Mouse (Mus musculus) frontal cortex, postnatal 10 days (tissue): ENCODE measurements around the gene Zscan2.

Experiments
- DNase-seq, 2 experiments: peaks; one replicate each; pipeline ENCODE4 v3.0.0; 2022; ENCODE audit warnings: low spot score in 2 of 2, mixed read lengths in 1 of 2

Zscan2 gene

DNA sequence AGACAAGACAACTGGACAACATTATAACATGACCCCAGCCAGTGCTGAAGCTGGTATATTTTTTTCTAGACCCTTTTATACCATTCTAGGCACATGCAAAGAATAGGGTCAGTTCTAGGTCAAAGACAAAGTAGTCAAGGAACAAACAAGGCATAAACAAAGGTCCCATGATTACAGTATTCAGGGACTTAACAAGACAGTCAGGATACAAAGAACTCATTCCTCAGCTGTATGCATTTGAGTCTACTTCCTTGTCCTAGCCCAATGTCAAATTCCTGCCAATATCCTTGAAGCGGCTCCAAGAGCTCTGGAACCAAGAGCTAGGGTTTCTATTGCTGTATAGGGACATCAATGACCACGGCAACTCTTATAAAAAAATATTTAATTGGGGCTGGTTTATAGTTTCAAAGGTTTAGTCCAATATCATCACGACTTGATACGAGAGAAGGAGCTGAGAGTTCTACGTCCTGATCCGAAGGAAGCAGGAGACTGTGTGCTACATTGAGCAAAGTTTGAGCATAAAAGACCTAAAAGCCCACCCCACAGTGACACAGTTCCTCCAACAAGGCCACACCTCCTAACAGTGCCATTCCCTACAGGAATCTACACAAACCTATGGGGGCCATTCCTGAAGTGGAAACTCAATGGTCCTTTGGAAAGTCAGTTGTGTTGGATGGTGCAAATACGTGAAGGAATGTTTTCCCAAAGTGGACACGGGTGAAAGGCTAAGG, 16.6 kb upstream of the Zscan2 start:
- DNase-seq = no peak

GRCm38 (mm10) chr7:80844691-80845090, 16.0 kb upstream of the Zscan2 start:
- no peak for DNase-seq

DNA sequence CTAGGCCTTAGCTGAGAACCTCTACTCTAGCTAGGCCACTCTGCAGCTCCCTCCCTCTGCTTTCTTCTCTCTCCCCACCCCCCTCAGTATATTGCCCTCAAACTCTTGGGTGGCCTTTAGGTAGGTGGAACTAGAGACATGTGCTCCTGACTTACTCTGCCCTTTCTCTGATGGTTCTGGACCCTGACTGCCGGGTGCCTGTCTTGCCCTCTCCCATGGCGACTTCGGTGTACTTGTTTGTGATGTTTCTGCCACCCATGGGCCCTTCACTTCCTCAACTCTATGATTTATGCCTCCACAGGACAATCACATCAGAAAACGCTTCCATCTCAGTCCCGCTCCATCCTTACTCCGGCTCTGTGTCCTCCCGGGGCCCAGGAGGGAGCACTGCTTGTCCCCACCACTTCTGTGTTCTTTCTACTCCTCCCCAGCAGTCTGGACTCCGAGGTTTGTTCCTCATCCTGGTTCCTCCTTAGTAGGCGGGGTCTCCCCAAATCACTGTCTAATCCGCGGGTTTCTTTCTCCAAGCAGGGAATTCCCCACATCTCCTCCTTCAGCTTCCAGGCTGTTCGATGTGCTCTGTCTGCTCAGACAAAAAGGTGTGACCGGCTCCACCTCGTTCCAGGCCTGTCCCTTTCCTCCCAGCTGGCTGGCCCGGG, 15.0 kb upstream of the Zscan2 start:
- no peak for DNase-seq

DNA sequence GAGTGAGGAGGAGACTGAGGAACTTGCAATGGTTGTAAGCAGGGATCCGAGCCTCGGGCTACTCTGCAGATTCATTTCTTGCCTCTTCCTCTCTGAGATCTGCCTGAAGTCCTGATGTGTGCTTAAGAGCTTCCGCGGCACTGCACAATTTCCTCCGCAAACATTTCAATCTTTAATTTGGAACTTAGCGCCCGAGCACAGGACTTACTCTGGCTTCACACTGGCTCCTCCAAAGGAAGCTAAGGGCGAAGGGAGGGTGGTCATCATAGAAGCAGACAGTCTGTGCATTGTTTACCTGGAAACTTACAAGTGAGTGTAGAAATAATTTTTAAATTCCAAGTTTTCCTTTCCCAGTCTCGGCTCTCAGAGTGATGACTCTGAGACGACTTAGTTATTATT, 14.4 kb upstream of the Zscan2 start:
- DNase-seq = no peak

DNA sequence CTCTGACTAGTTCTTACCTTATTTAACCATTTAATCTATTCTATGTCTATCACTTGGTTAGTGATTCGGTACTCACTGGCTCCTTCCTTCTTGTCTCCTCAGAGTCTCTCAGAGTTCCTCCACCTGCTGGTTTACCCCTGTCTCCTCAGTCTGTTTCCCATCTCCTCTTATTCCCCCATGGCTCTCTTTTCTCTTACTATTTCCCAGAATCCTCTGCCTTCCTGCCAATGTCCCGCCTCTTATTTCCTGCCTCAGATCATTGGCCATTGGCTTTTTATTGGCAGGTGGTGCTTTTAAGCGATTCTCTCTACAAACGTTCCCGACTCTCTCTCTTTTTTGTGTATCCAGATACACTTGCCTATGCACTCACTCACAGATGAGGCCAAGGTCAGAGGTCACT, 14.0 kb upstream of the Zscan2 start:
- DNase-seq = no peak

DNA sequence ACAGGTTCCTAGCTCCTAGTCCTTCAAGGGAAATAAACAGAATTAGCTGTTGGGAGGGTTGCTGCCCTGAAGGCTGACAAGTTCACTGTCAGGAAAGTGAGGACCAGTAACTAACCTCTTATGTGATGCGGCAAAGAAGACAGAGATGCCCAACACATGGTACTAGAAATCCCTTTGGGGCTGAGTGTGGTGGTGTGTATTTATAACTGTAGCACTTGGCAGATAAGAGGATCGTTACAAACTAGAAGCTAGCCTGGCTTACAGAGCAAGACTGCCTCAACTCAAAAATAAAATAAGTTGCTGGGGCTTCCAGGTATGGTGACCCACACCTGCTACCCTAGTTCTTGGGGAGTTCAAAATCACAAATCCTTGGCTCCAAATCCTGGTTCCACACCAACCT, 11.5 kb upstream of the Zscan2 start:
- DNase-seq = no peak

DNA sequence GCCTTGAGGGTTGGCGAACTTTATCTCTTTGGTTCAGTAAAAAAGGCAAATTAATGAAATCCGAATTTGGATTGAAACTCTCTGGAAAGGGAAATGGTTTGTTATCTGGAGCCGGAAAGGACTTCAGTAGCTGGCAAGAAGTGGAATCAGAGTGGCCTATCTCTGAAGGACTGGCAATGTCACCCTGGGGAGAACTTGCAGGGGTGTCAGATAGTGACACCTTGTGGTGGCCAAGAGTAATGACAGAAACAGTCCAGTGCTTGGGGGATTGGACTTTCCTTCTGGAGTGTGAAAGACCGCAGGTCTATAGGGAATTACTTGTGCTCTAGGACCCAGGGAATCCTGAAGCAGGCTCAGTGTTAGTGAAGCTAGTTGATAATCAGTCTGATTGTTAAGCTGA, 11.0 kb upstream of the Zscan2 start:
- DNase-seq = no peak

- DNase-seq = no peak
These were observed 10.2 kb upstream of the Zscan2 start for GRCm38 (mm10) chr7:80850520-80850919.

GRCm38 (mm10) chr7:80853218-80853617, 7.5 kb upstream of the Zscan2 start:
- no peak for DNase-seq

- DNase-seq = no peak
These were observed 5.4 kb upstream of the Zscan2 start for GRCm38 (mm10) chr7:80855316-80855715.

DNA sequence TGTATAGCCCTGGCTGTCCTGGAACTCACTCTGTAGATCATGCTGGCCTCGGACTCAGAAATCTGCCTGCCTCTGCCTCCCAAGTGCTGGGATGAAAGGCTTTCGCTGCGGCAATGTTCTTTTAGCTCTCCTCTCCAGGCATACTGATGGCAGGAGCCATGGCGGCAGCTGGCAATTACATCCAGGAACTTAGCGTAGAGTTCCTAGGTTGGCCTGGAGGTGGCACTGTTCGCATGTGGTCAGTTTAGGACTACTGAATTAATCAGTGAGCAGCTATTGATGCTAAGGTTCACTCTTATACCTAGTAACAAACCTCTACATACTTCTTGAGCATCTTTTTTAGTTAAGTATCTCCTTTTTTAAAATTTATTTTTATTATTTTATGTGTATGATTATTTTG, 3.5 kb upstream of the Zscan2 start:
- peak; percentile 34 to 66 for DNase-seq

- DNase-seq = peak; percentile 48 to 50
These were observed 493 bp upstream of the Zscan2 start for GRCm38 (mm10) chr7:80860227-80860626.

GRCm38 (mm10) chr7:80862475-80862874, 1.8 kb downstream of the Zscan2 start:
- no peak for DNase-seq

DNA sequence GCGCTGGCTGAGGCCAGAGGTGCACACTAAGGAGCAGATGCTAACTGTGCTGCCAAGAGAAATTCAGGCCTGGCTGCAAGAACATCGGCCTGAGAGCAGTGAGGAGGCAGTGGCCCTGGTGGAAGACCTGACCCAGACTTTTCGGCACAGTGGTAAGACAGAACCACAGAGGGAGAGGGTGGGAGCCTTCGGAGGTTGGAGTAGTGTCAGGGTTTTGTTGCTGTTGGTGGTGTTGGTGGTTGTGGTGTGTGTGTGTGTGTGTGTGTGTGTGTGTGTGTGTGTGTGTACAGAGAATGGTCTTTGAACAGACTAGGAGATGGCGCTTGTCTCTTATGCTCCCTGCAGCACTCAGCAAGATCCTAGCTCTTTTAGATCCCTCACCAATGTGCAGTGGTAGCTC, 2.8 kb downstream of the Zscan2 start:
- DNase-seq = no peak

GRCm38 (mm10) chr7:80864151-80864550, 3.4 kb downstream of the Zscan2 start:
- DNase-seq = no peak

DNA sequence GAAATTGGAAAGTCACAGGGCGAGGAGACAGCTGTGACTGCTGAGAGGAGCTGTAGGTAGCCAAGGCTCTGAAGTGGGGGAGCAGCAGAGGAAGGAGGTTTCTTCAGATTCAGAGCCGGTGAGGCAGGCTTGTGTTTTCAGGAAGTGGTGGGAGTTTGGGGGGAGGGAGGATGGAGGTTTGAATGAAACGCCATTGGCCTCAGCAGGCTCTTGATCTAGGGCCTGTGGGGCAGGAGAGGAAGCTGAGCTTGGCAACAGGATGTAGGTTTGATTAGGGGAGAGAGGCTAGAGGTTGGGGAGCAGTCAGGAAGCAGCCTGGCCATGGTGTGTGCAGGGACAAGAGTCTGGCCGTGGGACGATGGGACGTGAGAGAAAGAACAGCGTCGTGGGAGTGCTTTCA, 4.1 kb downstream of the Zscan2 start:
- DNase-seq = no peak

- no peak for DNase-seq
These were observed 4.8 kb downstream of the Zscan2 start for GRCm38 (mm10) chr7:80865521-80865920.

DNA sequence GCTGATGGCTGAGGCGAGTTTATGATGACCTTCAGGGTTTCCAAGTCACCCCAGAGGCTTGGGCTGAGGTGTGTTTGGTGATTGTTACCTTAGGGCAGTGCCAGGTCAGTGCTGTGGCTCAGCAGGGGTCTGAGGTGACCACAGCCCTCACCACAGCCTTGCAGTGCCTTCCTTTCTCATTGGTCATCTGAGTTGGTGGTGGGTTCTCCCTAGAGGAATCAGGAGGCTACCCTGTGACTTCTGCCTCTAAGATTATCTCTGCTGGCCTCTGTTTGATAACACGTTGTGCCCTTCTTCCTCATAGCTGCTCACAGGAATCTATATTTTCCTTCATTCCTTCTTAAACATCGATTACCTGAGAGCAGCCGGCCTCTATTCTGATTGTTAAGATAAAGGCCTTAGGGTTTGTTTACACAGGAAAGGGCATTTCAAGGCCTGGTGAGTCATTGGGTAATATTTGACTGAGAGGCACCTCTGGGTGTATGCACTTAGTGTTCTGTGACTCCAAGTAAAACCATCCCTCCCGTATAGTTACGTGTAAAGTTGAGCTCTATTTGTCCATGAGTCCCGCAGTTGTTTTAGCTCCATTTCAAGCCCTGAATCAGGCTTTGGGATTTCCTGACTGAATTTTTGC, 5.9 kb downstream of the Zscan2 start:
- DNase-seq = no peak

DNA sequence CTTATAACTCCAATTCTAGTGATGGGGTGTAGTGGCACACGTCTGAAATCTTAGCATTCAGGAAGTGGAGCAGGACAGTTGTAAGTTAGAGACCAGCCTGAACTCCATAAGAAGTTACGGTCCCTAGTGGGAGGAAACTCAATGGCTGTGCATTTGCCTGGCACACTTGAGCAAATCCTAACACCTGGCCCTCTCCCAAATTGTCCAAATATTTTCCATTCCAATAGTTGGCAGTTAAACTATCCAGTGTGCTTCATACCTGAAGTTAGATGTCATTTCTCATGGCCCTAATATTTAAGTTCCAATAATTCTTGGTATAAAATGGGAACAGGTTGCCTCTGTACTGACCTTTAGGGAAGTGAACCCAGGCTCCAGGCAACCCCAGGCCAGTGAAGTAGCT, 8.0 kb downstream of the Zscan2 start:
- no peak for DNase-seq

DNA sequence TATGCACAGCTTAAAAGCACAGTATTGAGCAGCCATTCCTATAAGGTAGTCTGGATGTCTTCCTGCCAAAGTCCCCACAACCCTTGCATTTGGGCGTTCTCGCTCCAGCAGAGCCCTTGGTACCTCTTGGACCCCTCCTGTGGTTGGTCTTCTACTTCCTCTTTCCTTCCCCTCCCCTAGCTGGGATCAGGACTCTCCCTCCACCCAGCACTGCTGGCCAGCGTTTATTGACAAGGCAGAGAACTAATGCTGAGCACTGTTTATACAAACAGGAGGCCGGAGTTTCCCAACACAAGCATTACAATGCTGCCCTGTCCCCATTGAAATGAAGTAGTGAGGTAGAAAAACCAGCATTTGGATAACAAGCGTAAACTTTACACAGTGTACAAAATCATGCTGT, 12.3 kb downstream of the Zscan2 start:
- no peak for DNase-seq

- DNase-seq = no peak
These were observed 12.9 kb downstream of the Zscan2 start for GRCm38 (mm10) chr7:80873631-80874030.

- DNase-seq = no peak
These were observed 15.0 kb downstream of the Zscan2 start for GRCm38 (mm10) chr7:80875727-80876126.

- DNase-seq = peak; percentile 54 to 55
These were observed 22.2 kb downstream of the Zscan2 start for GRCm38 (mm10) chr7:80882830-80883505.
